8 mouse cellular contexts compared by ENCODE assay signal in genomic region chr9:114560771-114561670, GRCm38 (mm10). TPM values are rescaled to one million over a fixed set of nuclear protein-coding genes. Genes with fewer than 3 reads are reported as not detected.
A peak's percentile ranks its signal among the peaks of the same experiment; 100 is the strongest.
DNase-seq lines count a peak whose midpoint lies in the region; ATAC-seq lines count a peak whose summit lies in the region.

No protein-coding gene starts in this region.

- H3K9ac ChIP-seq in kidney, embryonic 16.5 days (replicated peaks; ENCODE audit: low read length), result peak overlapping the region; percentile 23
- no peak overlapping the region for H3K9ac ChIP-seq in forebrain, embryonic 14.5 days (ENCODE audit: low read length)
- H3K9ac ChIP-seq in liver, embryonic 13.5 days, result peak overlapping the region; percentile 66
- H3K9ac ChIP-seq in stomach, embryonic 14.5 days (replicated peaks; ENCODE audit: low read depth, low read length), result peak overlapping the region; percentile 67; the same call in 1 of the 2 replicates

- peaks cover 32% of the 10 kb centered on the region for H3K4me1 ChIP-seq in kidney, embryonic 16.5 days (ENCODE audit: insufficient read depth, low read length)
- no peaks in the 10 kb centered on the region for H3K4me1 ChIP-seq in forebrain, embryonic 14.5 days (ENCODE audit: control insufficient read depth, insufficient read depth, low read length)
- H3K4me1 ChIP-seq in liver, embryonic 13.5 days (replicated peaks), result peaks cover 4% of the 10 kb centered on the region
- H3K4me1 ChIP-seq in stomach, embryonic 14.5 days (ENCODE audit: control insufficient read depth, insufficient read depth, low read length), result peaks cover 13% of the 10 kb centered on the region; the same call in 1 of the 2 replicates

- DNase-seq in kidney, postnatal 14 days, result no peak
- DNase-seq in forebrain, embryonic 14.5 days (ENCODE audit: low spot score), result no peak
- DNase-seq in liver, embryonic 13.5 days, result no peak
- no peak for DNase-seq in cerebellum, postnatal 14 days
- no peak for DNase-seq in gastrocnemius, postnatal 14 days
- DNase-seq in c-Kit-positive CD71-positive TER-119-positive erythroid progenitor cells, embryonic 14.5 days (ENCODE audit: low spot score), result no peak

- H3K27ac ChIP-seq in kidney, embryonic 16.5 days (ENCODE audit: low read length), result no peak overlapping the region
- H3K27ac ChIP-seq in forebrain, embryonic 14.5 days (ENCODE audit: low read depth, low read length), result no peak overlapping the region
- H3K27ac ChIP-seq in liver, embryonic 13.5 days, result no peak overlapping the region
- H3K27ac ChIP-seq in stomach, embryonic 14.5 days (ENCODE audit: low read length), result no peak overlapping the region

- WGBS in kidney, embryonic 16.5 days, result 5% methylated on average over 36 of the region's 36 CpGs
- WGBS in forebrain, embryonic 14.5 days, result 1% methylated on average over 36 of the region's 36 CpGs
- 1% methylated on average over 36 of the region's 36 CpGs for WGBS in liver, embryonic 13.5 days (ENCODE audit: insufficient replicate concordance)
- 4% methylated on average over 36 of the region's 36 CpGs for WGBS in stomach, embryonic 14.5 days

- H3K27me3 ChIP-seq in kidney, embryonic 16.5 days (ENCODE audit: insufficient read depth, low read length), result peaks cover 29% of the 10 kb centered on the region
- H3K27me3 ChIP-seq in forebrain, embryonic 14.5 days (replicated peaks; ENCODE audit: control insufficient read depth, insufficient read depth, low read length), result peaks cover 66% of the 10 kb centered on the region
- peaks cover 95% of the 10 kb centered on the region for H3K27me3 ChIP-seq in liver, embryonic 13.5 days
- H3K27me3 ChIP-seq in stomach, embryonic 14.5 days (ENCODE audit: control insufficient read depth, insufficient read depth, low read length), result peaks cover 4% of the 10 kb centered on the region; the same call in 1 of the 2 replicates

- no peaks in the 10 kb centered on the region for H3K9me3 ChIP-seq in kidney, embryonic 16.5 days (ENCODE audit: low read length)
- no peaks in the 10 kb centered on the region for H3K9me3 ChIP-seq in forebrain, embryonic 14.5 days (replicated peaks; ENCODE audit: control insufficient read depth, low read length)
- H3K9me3 ChIP-seq in liver, embryonic 13.5 days (replicated peaks), result no peaks in the 10 kb centered on the region
- no peaks in the 10 kb centered on the region for H3K9me3 ChIP-seq in stomach, embryonic 14.5 days (ENCODE audit: control insufficient read depth, low read depth, low read length)

- H3K36me3 ChIP-seq in kidney, embryonic 16.5 days (ENCODE audit: insufficient read depth, low read length), result no peaks in the 10 kb centered on the region
- H3K36me3 ChIP-seq in forebrain, embryonic 14.5 days (ENCODE audit: control insufficient read depth, insufficient read depth, low read length), result no peaks in the 10 kb centered on the region
- H3K36me3 ChIP-seq in liver, embryonic 13.5 days, result no peaks in the 10 kb centered on the region
- no peaks in the 10 kb centered on the region for H3K36me3 ChIP-seq in stomach, embryonic 14.5 days (ENCODE audit: control insufficient read depth, insufficient read depth, low read length)

- ATAC-seq in kidney, embryonic 16.5 days (ENCODE audit: low FRiP score, low TSS enrichment), result no peak
- no peak for ATAC-seq in forebrain, embryonic 14.5 days
- ATAC-seq in liver, embryonic 13.5 days (ENCODE audit: low read depth), result no peak
- ATAC-seq in stomach, embryonic 14.5 days (ENCODE audit: insufficient number of reproducible peaks, insufficient read depth, low FRiP score, low read depth), result no peak

- intact Hi-C loops in gastrocnemius, postnatal 14 days (cut with DNase I; ENCODE audit: low total_unique reads), result no loop called here

- H3K4me2 ChIP-seq in kidney, embryonic 16.5 days (replicated peaks; ENCODE audit: low read depth, low read length), result peak overlapping the region; percentile 96
- H3K4me2 ChIP-seq in forebrain, embryonic 14.5 days (ENCODE audit: low read length), result peak overlapping the region; percentile 21; the same call in 1 of the 2 replicates
- H3K4me2 ChIP-seq in liver, embryonic 13.5 days, result peak overlapping the region; percentile 62
- H3K4me2 ChIP-seq in stomach, embryonic 14.5 days (replicated peaks; ENCODE audit: low read depth, low read length), result peak overlapping the region; percentile 92

- H3K4me3 ChIP-seq in kidney, embryonic 16.5 days (ENCODE audit: low read length), result peak overlapping the region; percentile 63
- peak overlapping the region; percentile 4; the same call in 1 of the 2 replicates for H3K4me3 ChIP-seq in forebrain, embryonic 14.5 days (ENCODE audit: low read depth, low read length)
- H3K4me3 ChIP-seq in liver, embryonic 13.5 days (replicated peaks), result peak overlapping the region; percentile 60
- peak overlapping the region; percentile 59 for H3K4me3 ChIP-seq in stomach, embryonic 14.5 days (ENCODE audit: low read depth, low read length)

RNA-seq across cellular contexts. Expression of gene Trim71, which starts 3.1 kb away (rescaled TPM):
- polyA plus RNA-seq in kidney, embryonic 16.5 days (2015; fragmentation: Nextera tagmentation; extraction: Ambion mirVana), result 0.69 and 0.89 TPM in 2 replicates
- 0.04 and 0.05 TPM in 2 replicates for polyA plus RNA-seq in forebrain, embryonic 14.5 days (2014; fragmentation: Nextera tagmentation; extraction: Ambion mirVana)
- 1.4 and 1.6 TPM in 2 replicates for polyA plus RNA-seq in liver, embryonic 13.5 days (2015; fragmentation: Nextera tagmentation; extraction: Ambion mirVana)
- polyA plus RNA-seq in stomach, embryonic 14.5 days (2014; fragmentation: Nextera tagmentation; extraction: Ambion mirVana), result 1.4 and 1.6 TPM in 2 replicates
- total RNA-seq in gastrocnemius, postnatal 14 days (2021), result not detected

RNA-seq across cellular contexts. Expression of gene C130032M10Rik, which starts 45.5 kb away (rescaled TPM):
- 0.22 and 0.36 TPM in 2 replicates for polyA plus RNA-seq in kidney, embryonic 16.5 days (2015; fragmentation: Nextera tagmentation; extraction: Ambion mirVana)
- polyA plus RNA-seq in forebrain, embryonic 14.5 days (2014; fragmentation: Nextera tagmentation; extraction: Ambion mirVana), result not detected in 2 replicates
- not detected in 2 replicates for polyA plus RNA-seq in liver, embryonic 13.5 days (2015; fragmentation: Nextera tagmentation; extraction: Ambion mirVana)
- polyA plus RNA-seq in stomach, embryonic 14.5 days (2014; fragmentation: Nextera tagmentation; extraction: Ambion mirVana), result not detected in 2 replicates
- not detected for total RNA-seq in gastrocnemius, postnatal 14 days (2021)

RNA-seq across cellular contexts. Expression of gene Ccr4, which starts 56.3 kb away (rescaled TPM):
- polyA plus RNA-seq in kidney, embryonic 16.5 days (2015; fragmentation: Nextera tagmentation; extraction: Ambion mirVana), result 0.49 and 1.4 TPM in 2 replicates
- polyA plus RNA-seq in forebrain, embryonic 14.5 days (2014; fragmentation: Nextera tagmentation; extraction: Ambion mirVana), result not detected in 2 replicates
- polyA plus RNA-seq in liver, embryonic 13.5 days (2015; fragmentation: Nextera tagmentation; extraction: Ambion mirVana), result not detected in 2 replicates
- not detected in 2 replicates for polyA plus RNA-seq in stomach, embryonic 14.5 days (2014; fragmentation: Nextera tagmentation; extraction: Ambion mirVana)
- total RNA-seq in gastrocnemius, postnatal 14 days (2021), result not detected

Comparison
In these comparisons a context has a peak if more than half of its experiments do, and no peak if none do; other contexts are left out.
1. H3K4me2 ChIP-seq: peak in every context shown above with its lines; median percentile 96 in kidney, embryonic 16.5 days; 92 in stomach, embryonic 14.5 days; 62 in liver, embryonic 13.5 days; 21 in forebrain, embryonic 14.5 days.
2. H3K4me3 ChIP-seq: peak in every context shown above with its lines; median percentile 63 in kidney, embryonic 16.5 days; 60 in liver, embryonic 13.5 days; 59 in stomach, embryonic 14.5 days; 4 in forebrain, embryonic 14.5 days.